Mouse (Mus musculus): ENCODE data around the gene Fcgr3. TPM values are rescaled to one million over a fixed set of nuclear protein-coding genes. Genes with fewer than 3 reads are reported as not detected.

Gene Fcgr3
- total RNA-seq, 2 experiments from 2014 or later: 6.7 to 7.0 TPM

- DNase-seq: no peak
- intact Hi-C loops (cut with DNase I): no loop called here
These were observed 46.0 kb downstream of the Fcgr3 start, which contains the start of gene Fcgr4 for GRCm38 (mm10) chr1:171018737-171019136. TSS of gene Fcgr4 (plus strand) at chr1:171018920.

DNA sequence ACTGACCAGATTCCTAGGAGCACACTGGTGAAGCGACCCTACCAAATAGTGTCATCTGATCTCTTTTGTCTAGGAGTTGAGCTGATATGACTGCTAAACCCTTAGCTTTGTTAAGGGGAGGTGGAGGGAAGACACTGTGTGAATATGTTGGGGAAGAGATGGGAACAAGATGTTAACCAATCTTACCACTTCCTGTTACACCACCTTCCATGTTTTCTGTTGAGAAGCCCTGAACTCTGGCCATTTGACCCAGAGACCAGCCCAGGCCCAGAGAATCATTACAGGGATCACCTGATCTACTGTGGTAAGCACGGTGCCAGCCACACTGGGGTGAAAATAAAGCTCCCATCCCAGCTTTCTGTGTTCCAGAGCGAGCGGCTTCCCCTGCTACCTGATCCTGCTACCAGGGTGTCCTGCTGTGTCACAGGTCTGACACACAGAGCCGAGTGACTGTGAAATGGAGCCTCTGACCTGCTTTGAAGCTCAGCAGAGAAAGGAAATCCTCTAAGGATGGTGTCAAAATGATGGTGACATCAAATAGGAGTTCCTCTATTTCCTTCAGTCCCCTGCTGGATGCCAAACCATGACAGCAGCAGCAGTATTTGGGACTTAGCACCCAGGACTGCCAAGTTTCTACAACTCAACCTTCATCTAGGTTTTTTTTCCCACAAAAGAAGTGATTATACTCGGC is 47.1 kb downstream of the Fcgr3 start:
- DNase-seq: no peak
- intact Hi-C loops (cut with DNase I): no loop called here

- DNase-seq: no peak
- intact Hi-C loops (cut with DNase I): no loop called here
These were observed 47.9 kb downstream of the Fcgr3 start for GRCm38 (mm10) chr1:171016676-171017356.

DNA sequence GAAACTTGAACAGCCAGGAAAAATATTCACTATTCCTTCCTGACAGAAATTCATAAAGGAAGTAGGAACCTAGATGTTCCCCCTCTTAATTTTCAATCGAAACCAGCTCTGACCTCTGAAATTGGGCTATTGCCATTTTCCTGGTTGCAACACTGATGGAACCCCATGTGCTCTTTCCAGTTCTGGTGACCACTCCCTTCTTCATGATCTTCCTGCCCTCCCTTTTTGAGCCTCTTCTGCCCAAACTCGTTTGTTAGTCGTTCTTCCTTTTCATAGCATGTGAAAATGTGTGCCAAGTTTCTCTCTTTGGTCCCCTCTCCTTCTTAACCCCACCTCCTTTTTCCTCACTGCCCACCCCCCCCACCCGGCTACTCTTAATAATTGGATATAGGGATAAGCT is 53.0 kb downstream of the Fcgr3 start:
- DNase-seq: no peak
- intact Hi-C loops (cut with DNase I): no loop called here

DNA sequence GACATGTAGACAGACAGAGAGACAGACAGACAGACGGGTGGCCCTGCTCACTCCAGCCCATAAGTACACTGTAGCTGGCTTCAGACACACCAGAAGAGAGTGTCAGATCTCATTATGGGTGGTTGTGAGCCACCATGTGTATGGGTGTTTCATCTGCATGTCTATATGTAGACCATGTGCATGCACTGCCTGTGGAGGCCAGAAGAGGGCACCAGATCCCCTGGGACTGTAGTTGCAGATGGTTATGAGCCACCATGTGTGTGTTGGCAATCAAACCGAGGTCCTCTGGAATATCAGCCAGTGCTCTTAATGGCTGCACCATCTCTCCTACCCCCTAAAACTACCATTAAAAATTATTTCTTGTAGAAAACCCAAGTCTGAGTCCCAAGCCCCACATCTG is 57.8 kb downstream of the Fcgr3 start:
- intact Hi-C loops (cut with DNase I): no loop called here
- no peak for DNase-seq

GRCm38 (mm10) chr1:171006335-171006734 is 58.4 kb downstream of the Fcgr3 start:
- DNase-seq: no peak
- intact Hi-C loops (cut with DNase I): no loop called here

DNA sequence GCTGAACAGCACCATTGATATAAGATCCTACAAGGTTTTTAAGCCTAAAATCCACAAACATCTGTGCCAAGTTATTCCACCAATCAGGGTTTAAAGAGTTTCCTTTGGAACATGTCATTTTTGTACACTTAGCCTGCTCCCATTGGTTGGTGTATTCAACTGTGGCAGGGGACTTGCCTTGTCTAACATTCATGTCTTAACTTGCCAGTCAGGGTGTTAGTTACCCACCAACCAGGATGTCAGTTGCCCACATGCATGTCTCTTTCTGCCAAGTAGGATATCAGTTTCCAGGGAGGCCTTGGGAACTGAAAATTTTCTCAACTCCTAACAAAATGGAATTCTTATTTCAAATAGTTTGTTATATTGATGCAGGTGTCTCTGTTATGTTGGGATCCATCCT is 59.1 kb downstream of the Fcgr3 start:
- intact Hi-C loops (cut with DNase I): no loop called here

DNA sequence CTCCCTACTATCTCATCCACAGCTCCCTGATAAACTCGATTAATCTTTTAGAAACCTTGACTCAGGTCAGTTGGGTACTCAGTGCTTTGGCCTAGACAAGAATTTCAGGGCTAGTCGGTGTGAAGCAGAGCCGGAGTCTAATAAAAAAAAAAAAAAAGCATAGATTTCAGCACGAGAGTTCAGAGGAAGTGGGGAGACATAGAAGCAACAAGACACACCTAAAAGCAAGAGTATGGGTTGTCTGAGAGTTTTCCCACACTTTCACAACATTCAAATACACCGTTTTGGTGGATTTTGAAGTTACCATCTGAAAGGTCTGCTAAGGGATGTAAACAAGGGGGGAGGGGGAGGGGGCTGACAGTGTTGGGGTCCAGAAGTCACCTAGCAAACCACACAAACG is 59.7 kb downstream of the Fcgr3 start:
- intact Hi-C loops (cut with DNase I): no loop called here
- no peak for DNase-seq

More for the DNA sequence above, 59.1 kb downstream of the Fcgr3 start:
- DNase-seq: no peak

Small RNA genes lying within 50 kb of the gene (microRNA-seq; reads per million reads assigned to microRNA genes)
- gene Gm27552: not detected
- gene Gm27844: not detected
- 1.2 reads per million for gene Mir6546

Other genes starting within 250 kb of the Fcgr3 start
- 10 to 100 TPM; 14.1 to 14.8 TPM for gene Atf6, start 197.2 kb downstream of the Fcgr3 start, total RNA-seq (2021)
- 1 to 10 TPM in 1 of 2 experiments, not detected in 1; 1.3 TPM for gene Gm26620, start 179.9 kb downstream of the Fcgr3 start, total RNA-seq (2021)
- gene Dusp12, start 179.4 kb downstream of the Fcgr3 start, total RNA-seq (2021): 10 to 100 TPM; 24.4 to 24.8 TPM
- gene Fcrlb, start 152.0 kb downstream of the Fcgr3 start, total RNA-seq (2021): not detected
- not detected for gene Fcrla, start 137.4 kb downstream of the Fcgr3 start, total RNA-seq (2021)
- 1 to 10 TPM; 2.3 to 2.6 TPM for gene Fcgr2b, start 88.4 kb downstream of the Fcgr3 start, total RNA-seq (2021)
- not detected for gene Fcgr4, start 46.0 kb downstream of the Fcgr3 start, total RNA-seq (2021)
- gene Cfap126, start 49.0 kb upstream of the Fcgr3 start, total RNA-seq (2021): 1 to 10 TPM in 1 of 2 experiments, under 1 TPM in 1; 0.91 to 1.6 TPM
- 100 to 1,000 TPM; 200 to 212 TPM for gene Sdhc, start 85.7 kb upstream of the Fcgr3 start, total RNA-seq (2021)
- not detected for gene Mpz, start 85.8 kb upstream of the Fcgr3 start, total RNA-seq (2021)
- 10 to 100 TPM in 1 of 2 experiments, 1 to 10 TPM in 1; 9.0 to 11.3 TPM for gene Pcp4l1, start 131.3 kb upstream of the Fcgr3 start, total RNA-seq (2021)
- gene Nr1i3, start 149.0 kb upstream of the Fcgr3 start, total RNA-seq (2021): not detected
- 10 to 100 TPM; 50.7 to 56.9 TPM for gene Tomm40l, start 157.6 kb upstream of the Fcgr3 start, total RNA-seq (2021)
- 1 to 10 TPM; 2.6 to 3.0 TPM for gene Apoa2, start 160.1 kb upstream of the Fcgr3 start, total RNA-seq (2021)
- gene Fcer1g, start 169.4 kb upstream of the Fcgr3 start, total RNA-seq (2021): 1 to 10 TPM; 7.1 to 8.0 TPM
- 1 to 10 TPM; 4.2 to 5.3 TPM for gene Adamts4, start 185.5 kb upstream of the Fcgr3 start, total RNA-seq (2021)
- gene Ndufs2, start 186.5 kb upstream of the Fcgr3 start, total RNA-seq (2021): 100 to 1,000 TPM; 183 to 186 TPM
- gene B4galt3, start 205.4 kb upstream of the Fcgr3 start, total RNA-seq (2021): 10 to 100 TPM; 74.2 to 87.8 TPM
- 10 to 100 TPM; 19.6 to 25.4 TPM for gene Ppox, start 216.3 kb upstream of the Fcgr3 start, total RNA-seq (2021)
- 10 to 100 TPM; 60.4 to 66.4 TPM for gene Usp21, start 223.1 kb upstream of the Fcgr3 start, total RNA-seq (2021)
- 10 to 100 TPM; 91.2 to 93.4 TPM for gene Ufc1, start 230.1 kb upstream of the Fcgr3 start, total RNA-seq (2021)